Mouse (Mus musculus) lung, postnatal 0 days (tissue): ENCODE measurements around the gene Anxa8. TPM values are rescaled to one million over a fixed set of nuclear protein-coding genes. Genes with fewer than 3 reads are reported as not detected.

Source experiments
- ATAC-seq: fragments of 200-750 bp; cut with Nextera tagmentation; 2 replicates; pipeline ENCODE4 v1.8.0; 2017; ENCODE audit warnings: moderate library complexity
- DNase-seq: peaks from one replicate; pipeline ENCODE4 v3.0.0-alpha.2; 2016; ENCODE audit warnings: low spot score
- H3K27ac ChIP-seq: fragments of 300-500 bp; sonication (generic); 2 replicates; pipeline ENCODE4 v1.5.1; 2014; ENCODE audit warnings: antibody characterized with exemption, mild to moderate bottlenecking, low read length, mixed read lengths
- H3K27me3 ChIP-seq: fragments of 300-500 bp; sonication (generic); replicated peaks from 2 replicates; pipeline ENCODE4 v1.6.1; 2014; ENCODE audit warnings: low read length, mixed read lengths; ENCODE audit not compliant: insufficient read depth
- H3K36me3 ChIP-seq: fragments of 300-500 bp; sonication (generic); 2 replicates; pipeline ENCODE4 v1.6.1; 2014; ENCODE audit warnings: low read length, mixed read lengths; ENCODE audit not compliant: insufficient read depth
- H3K4me1 ChIP-seq: fragments of 300-500 bp; sonication (generic); 2 replicates; pipeline ENCODE4 v1.6.1; 2014; ENCODE audit warnings: antibody characterized with exemption, low read depth, low read length, mixed read lengths; ENCODE audit not compliant: insufficient read depth
- H3K4me2 ChIP-seq: fragments of 300-500 bp; sonication (generic); replicated peaks from 2 replicates; pipeline ENCODE4 v1.6.1; 2014; ENCODE audit warnings: low read depth, mild to moderate bottlenecking, low read length, moderate library complexity, mixed read lengths
- H3K4me3 ChIP-seq: fragments of 300-500 bp; sonication (generic); 2 replicates; pipeline ENCODE4 v1.5.1; 2014; ENCODE audit warnings: low read depth, low read length
- H3K9ac ChIP-seq: fragments of 300-500 bp; sonication (generic); replicated peaks from 2 replicates; pipeline ENCODE4 v1.6.1; 2014; ENCODE audit warnings: low read depth, mild to moderate bottlenecking
- H3K9me3 ChIP-seq: fragments of 300-500 bp; sonication (generic); 2 replicates; pipeline ENCODE4 v1.6.1; 2016; ENCODE audit warnings: low read length, mixed read lengths
- CTCF ChIP-seq: IDR thresholded peaks from 2 replicates; pipeline ENCODE4 v1.5.1; 2016; ENCODE audit warnings: antibody characterized with exemption, mild to moderate bottlenecking
- EP300 ChIP-seq: IDR thresholded peaks from 2 replicates; pipeline ENCODE4 v1.6.1; 2016; ENCODE audit warnings: antibody characterized with exemption, mild to moderate bottlenecking, control low read depth
- whole genome bisulfite sequencing: fragments of 180-500 bp; shearing (Covaris S2); extraction: QIAGEN DNeasy Blood & Tissue Kit; methylation state at CpG from one replicate; pipeline ENCODE4 v1.1.7; 2014; 5-methylcytosine and 5-hydroxymethylcytosine counted together
- polyA plus RNA-seq: library from polyadenylated mRNA; unstranded; fragments of >200 nt; fragmentation: Nextera tagmentation; extraction: Ambion mirVana; gene quantifications from 2 replicates; pipeline ENCODE4 v1.2.1, GENCODE M21; 2015

The Anxa8 gene
- polyA plus RNA-seq, 1 experiment from 2014 or later, result 23.6 TPM

- Histone ChIP-seq H3K9me3 (no peaks in the 10 kb centered on the region), H3K27me3 (no peaks in the 10 kb centered on the region), H3K4me1 (no peaks in the 10 kb centered on the region), H3K36me3 (no peaks in the 10 kb centered on the region), H3K27ac (no peak overlapping the region), H3K9ac (no peak overlapping the region), H3K4me2 (no peak overlapping the region), H3K4me3 (no peak overlapping the region)
- ATAC-seq (no peak), DNase-seq (no peak)
- 77% methylated on average over 8 of the region's 8 CpGs for WGBS
- TF ChIP-seq EP300 (no peak), CTCF (no peak)
Measured at GRCm38 (mm10) chr14:34089796-34090195, 4.0 kb downstream of the Anxa8 start.

- DNase-seq, result no peak
- WGBS, result 77% methylated on average over 5 of the region's 5 CpGs
- no peak overlapping the region for H3K27ac ChIP-seq
- no peaks in the 10 kb centered on the region for H3K27me3 ChIP-seq
- H3K36me3 ChIP-seq, result no peaks in the 10 kb centered on the region
- no peak for TF ChIP-seq EP300
- no peak for TF ChIP-seq CTCF
- no peak overlapping the region for H3K4me3 ChIP-seq
- no peak overlapping the region for H3K4me2 ChIP-seq
- ATAC-seq, result no peak
- no peaks in the 10 kb centered on the region for H3K9me3 ChIP-seq
- no peak overlapping the region for H3K9ac ChIP-seq
- H3K4me1 ChIP-seq, result no peaks in the 10 kb centered on the region
Measured at GRCm38 (mm10) chr14:34091475-34091874, 5.7 kb downstream of the Anxa8 start.

- Histone ChIP-seq H3K4me1 (no peaks in the 10 kb centered on the region), H3K9ac (no peak overlapping the region)
Measured at GRCm38 (mm10) chr14:34092856-34093255, 7.1 kb downstream of the Anxa8 start.

GRCm38 (mm10) chr14:34096161-34096560 lies 10.4 kb downstream of the Anxa8 start:
- ATAC-seq, result no peak
- DNase-seq, result no peak
- H3K4me3 ChIP-seq, result no peak overlapping the region
- H3K4me1 ChIP-seq, result no peaks in the 10 kb centered on the region
- TF ChIP-seq CTCF (no peak), EP300 (no peak)
- no peak overlapping the region for H3K9ac ChIP-seq
- no peaks in the 10 kb centered on the region for H3K9me3 ChIP-seq
- no peaks in the 10 kb centered on the region for H3K36me3 ChIP-seq
- no peaks in the 10 kb centered on the region for H3K27me3 ChIP-seq
- 61% methylated on average over 5 of the region's 5 CpGs for WGBS
- H3K27ac ChIP-seq, result no peak overlapping the region
- H3K4me2 ChIP-seq, result no peak overlapping the region

More at GRCm38 (mm10) chr14:34092856-34093255, 7.1 kb downstream of the Anxa8 start:
- ATAC-seq (no peak), DNase-seq (no peak)
- 87% methylated on average over 1 of the region's 1 CpGs for WGBS
- H3K27ac ChIP-seq, result no peak overlapping the region
- H3K36me3 ChIP-seq, result no peaks in the 10 kb centered on the region
- no peaks in the 10 kb centered on the region for H3K9me3 ChIP-seq
- TF ChIP-seq EP300 (no peak), CTCF (no peak)
- H3K4me3 ChIP-seq, result no peak overlapping the region
- no peaks in the 10 kb centered on the region for H3K27me3 ChIP-seq
- H3K4me2 ChIP-seq, result no peak overlapping the region

- no peak within 1 kb of the TSS for H3K27ac ChIP-seq
- no peaks in the 10 kb centered on the region for H3K9me3 ChIP-seq
- no peak within 1 kb of the TSS for H3K9ac ChIP-seq
- TF ChIP-seq CTCF (no peak), EP300 (no peak)
- ATAC-seq, result no peak
- DNase-seq, result peak; percentile 64
- no peak within 1 kb of the TSS for H3K4me2 ChIP-seq
- no peaks in the 10 kb centered on the region; the same call in 1 of the 2 replicates for H3K4me1 ChIP-seq
- WGBS, result 54% methylated on average over 5 of the region's 5 CpGs
- no peaks in the 10 kb centered on the region for H3K27me3 ChIP-seq
- no peak within 1 kb of the TSS for H3K4me3 ChIP-seq
- no peaks in the 10 kb centered on the region for H3K36me3 ChIP-seq
Measured at GRCm38 (mm10) chr14:34102601-34103000, 16.8 kb downstream of the Anxa8 start, which contains the start of gene A630023A22Rik. A630023A22Rik (minus strand) TSS chr14:34102754.

GRCm38 (mm10) chr14:34103855-34104254 lies 18.1 kb downstream of the Anxa8 start:
- H3K27ac ChIP-seq, result no peak overlapping the region
- H3K4me2 ChIP-seq, result no peak overlapping the region
- WGBS, result 54% methylated on average over 3 of the region's 3 CpGs
- no peak overlapping the region for H3K9ac ChIP-seq
- peak; percentile 31 for DNase-seq
- no peaks in the 10 kb centered on the region for H3K27me3 ChIP-seq
- no peaks in the 10 kb centered on the region for H3K9me3 ChIP-seq
- no peak overlapping the region for H3K4me3 ChIP-seq
- H3K4me1 ChIP-seq, result no peaks in the 10 kb centered on the region; the same call in 1 of the 2 replicates
- no peak for TF ChIP-seq CTCF
- TF ChIP-seq EP300, result no peak
- ATAC-seq, result peak; percentile 61
- H3K36me3 ChIP-seq, result no peaks in the 10 kb centered on the region

- H3K27ac ChIP-seq, result no peak overlapping the region
- no peak overlapping the region for H3K9ac ChIP-seq
- no peaks in the 10 kb centered on the region for H3K27me3 ChIP-seq
- ATAC-seq (peak; percentile 65), DNase-seq (peak; percentile 67)
- no peaks in the 10 kb centered on the region; the same call in 1 of the 2 replicates for H3K4me1 ChIP-seq
- H3K9me3 ChIP-seq, result no peaks in the 10 kb centered on the region
- 13% methylated on average over 8 of the region's 8 CpGs for WGBS
- H3K36me3 ChIP-seq, result no peaks in the 10 kb centered on the region
- TF ChIP-seq EP300 (no peak), CTCF (peak; percentile 85)
- H3K4me2 ChIP-seq, result no peak overlapping the region
- H3K4me3 ChIP-seq, result no peak overlapping the region
Measured at GRCm38 (mm10) chr14:34104892-34105291, 19.1 kb downstream of the Anxa8 start.
